Mouse (Mus musculus) MEL (cell line): Measurements from ENCODE around the gene Desi1. TPM values are rescaled to one million over a fixed set of nuclear protein-coding genes. Genes with fewer than 3 reads are reported as not detected.

ENCODE experiments used
- DNase-seq: peaks from one replicate; pipeline ENCODE4 v3.0.0; 2011; ENCODE audit warnings: low read depth, low spot score
- H3K27ac ChIP-seq: 2 replicates; pipeline ENCODE4 v1.5.1; 2012; ENCODE audit warnings: low read depth, mild to moderate bottlenecking, control low read depth, low read length, moderate library complexity; ENCODE audit not compliant: control insufficient read depth
- H3K27me3 ChIP-seq, 2 experiments: fragments of 150-350 bp in 1 of 2; sonication (generic) in 1 of 2; 2 replicates each; pipeline ENCODE4 v1.6.1; 2012; ENCODE audit warnings: low read length in 2 of 2, mild to moderate bottlenecking in 2 of 2, improper control_type of control experiment in 1 of 2, moderate library complexity in 1 of 2; ENCODE audit not compliant: insufficient read depth in 2 of 2, control insufficient read depth in 1 of 2
- H3K36me3 ChIP-seq, 2 experiments: 2 replicates each; pipeline ENCODE4 v1.6.1; 2012 to 2014; ENCODE audit warnings: low read length in 2 of 2, improper control_type of control experiment in 1 of 2, inconsistent platforms in 1 of 2, mild to moderate bottlenecking in 1 of 2; ENCODE audit not compliant: insufficient read depth in 2 of 2, control insufficient read depth in 1 of 2
- H3K4me1 ChIP-seq, 2 experiments: fragments of 150-350 bp in 1 of 2; sonication (generic) in 1 of 2; 2 replicates each; pipeline ENCODE4 v1.6.1; 2012; ENCODE audit warnings: low read length in 2 of 2, improper control_type of control experiment in 1 of 2, mild to moderate bottlenecking in 1 of 2; ENCODE audit not compliant: insufficient read depth in 2 of 2, control insufficient read depth in 1 of 2
- H3K4me3 ChIP-seq, 2 experiments: fragments of 150-350 bp in 1 of 2; sonication (generic) in 1 of 2; 2 replicates each; pipeline ENCODE4 v1.5.1; 2012; ENCODE audit warnings: low read depth in 2 of 2, low read length in 2 of 2, mild to moderate bottlenecking in 2 of 2, moderate library complexity in 2 of 2, control low read depth in 1 of 2, improper control_type of control experiment in 1 of 2; ENCODE audit not compliant: control insufficient read depth in 1 of 2, insufficient read depth in 1 of 2
- H3K79me2 ChIP-seq: 2 replicates; pipeline ENCODE4 v1.6.1; 2012; ENCODE audit warnings: mild to moderate bottlenecking, low read length, moderate library complexity; ENCODE audit not compliant: control insufficient read depth, poor library complexity, insufficient read depth
- H3K9ac ChIP-seq: 2 replicates; pipeline ENCODE4 v1.6.1; 2012; ENCODE audit warnings: low read depth, mild to moderate bottlenecking, control low read depth, low read length, moderate library complexity; ENCODE audit not compliant: control insufficient read depth, poor library complexity, severe bottlenecking
- H3K9me3 ChIP-seq: fragments of 150-350 bp; sonication (generic); replicated peaks from 2 replicates; pipeline ENCODE4 v1.6.1; 2012; ENCODE audit warnings: mild to moderate bottlenecking, low read length, improper control_type of control experiment, moderate library complexity; ENCODE audit not compliant: insufficient read depth
- ELF1 ChIP-seq: IDR thresholded peaks from 2 replicates; pipeline ENCODE4 v1.6.1; 2014; ENCODE audit warnings: low read depth, mild to moderate bottlenecking, inconsistent platforms, low read length, improper control_type of control experiment, moderate library complexity
- EP300 ChIP-seq, 2 experiments: IDR thresholded peaks; 2 replicates each; pipeline ENCODE4 v1.6.1; 2011; ENCODE audit warnings: improper control_type of control experiment in 2 of 2, low read length in 2 of 2, low read depth in 1 of 2, mild to moderate bottlenecking in 1 of 2
- ETS1 ChIP-seq: IDR thresholded peaks from 2 replicates; pipeline ENCODE4 v1.6.1; 2012; ENCODE audit warnings: low read depth, mild to moderate bottlenecking, inconsistent platforms, low read length, improper control_type of control experiment, moderate library complexity
- GABPA ChIP-seq: IDR thresholded peaks from 2 replicates; pipeline ENCODE4 v1.6.1; 2012; ENCODE audit warnings: low read depth, mild to moderate bottlenecking, inconsistent platforms, low read length, improper control_type of control experiment, moderate library complexity
- HCFC1 ChIP-seq: IDR thresholded peaks from 2 replicates; pipeline ENCODE4 v1.6.1; 2012; ENCODE audit warnings: low read depth, mild to moderate bottlenecking, inconsistent platforms, low read length, improper control_type of control experiment, moderate library complexity
- KAT2A ChIP-seq: conservative IDR thresholded peaks from 2 replicates; pipeline ENCODE4 v1.6.1; 2012; ENCODE audit warnings: low read depth, low read length, improper control_type of control experiment, inconsistent platforms
- MAFK ChIP-seq: IDR thresholded peaks from 2 replicates; pipeline ENCODE4 v1.6.1; 2011; ENCODE audit warnings: low read depth, mild to moderate bottlenecking, low read length, improper control_type of control experiment, borderline replicate concordance
- MYB ChIP-seq: IDR thresholded peaks from 2 replicates; pipeline ENCODE4 v1.6.1; 2011; ENCODE audit warnings: mild to moderate bottlenecking, low read depth, low read length, improper control_type of control experiment
- NELFE ChIP-seq: IDR thresholded peaks from 2 replicates; pipeline ENCODE4 v1.6.1; 2011; ENCODE audit warnings: low read depth, low read length, improper control_type of control experiment
- RAD21 ChIP-seq: IDR thresholded peaks from 2 replicates; pipeline ENCODE4 v1.6.1; 2011; ENCODE audit warnings: mild to moderate bottlenecking, low read depth, low read length, improper control_type of control experiment
- SMC3 ChIP-seq: IDR thresholded peaks from 2 replicates; pipeline ENCODE4 v1.6.1; 2011; ENCODE audit warnings: low read depth, low read length, improper control_type of control experiment
- TAL1 ChIP-seq: IDR thresholded peaks from 2 replicates; pipeline ENCODE4 v1.6.1; 2012; ENCODE audit warnings: mild to moderate bottlenecking, inconsistent platforms, low read length, moderate library complexity, mixed read lengths
- UBTF ChIP-seq: IDR thresholded peaks from 2 replicates; pipeline ENCODE4 v1.6.1; 2012; ENCODE audit warnings: low read depth, mild to moderate bottlenecking, inconsistent platforms, low read length, improper control_type of control experiment, moderate library complexity, borderline replicate concordance; ENCODE audit not compliant: insufficient read depth
- ZKSCAN1 ChIP-seq: IDR thresholded peaks from 2 replicates; pipeline ENCODE4 v1.6.1; 2012; ENCODE audit warnings: low read depth, mild to moderate bottlenecking, inconsistent platforms, low read length, improper control_type of control experiment, moderate library complexity
- ZNF384 ChIP-seq: IDR thresholded peaks from 2 replicates; pipeline ENCODE4 v1.6.1; 2012; ENCODE audit warnings: low read depth, mild to moderate bottlenecking, inconsistent platforms, low read length, improper control_type of control experiment
- polyA plus RNA-seq, 2 experiments: library from polyadenylated mRNA; stranded (reverse) in 1 of 2; unstranded in 1 of 2; fragments of >175 nt in 1 of 2; fragments of >200 nt in 1 of 2; gene quantifications; 2 replicates each; pipeline versions ENCODE4 v1.2.1 to v1.2.4; 2012; ENCODE audit warnings: low replicate concordance in 2 of 2, low read depth in 1 of 2; ENCODE audit not compliant: insufficient read length in 2 of 2, insufficient read depth in 1 of 2, missing spikeins in 1 of 2
- total RNA-seq: library from RNA; depleted of rRNA; stranded (reverse); fragments of 300-350 nt; gene quantifications from 2 replicates; pipeline ENCODE4 v1.2.3, GENCODE M21; 2012

Gene Desi1
- total and polyA plus RNA-seq, 3 experiments: 26.3 to 116 TPM; not detected in 1

DNA sequence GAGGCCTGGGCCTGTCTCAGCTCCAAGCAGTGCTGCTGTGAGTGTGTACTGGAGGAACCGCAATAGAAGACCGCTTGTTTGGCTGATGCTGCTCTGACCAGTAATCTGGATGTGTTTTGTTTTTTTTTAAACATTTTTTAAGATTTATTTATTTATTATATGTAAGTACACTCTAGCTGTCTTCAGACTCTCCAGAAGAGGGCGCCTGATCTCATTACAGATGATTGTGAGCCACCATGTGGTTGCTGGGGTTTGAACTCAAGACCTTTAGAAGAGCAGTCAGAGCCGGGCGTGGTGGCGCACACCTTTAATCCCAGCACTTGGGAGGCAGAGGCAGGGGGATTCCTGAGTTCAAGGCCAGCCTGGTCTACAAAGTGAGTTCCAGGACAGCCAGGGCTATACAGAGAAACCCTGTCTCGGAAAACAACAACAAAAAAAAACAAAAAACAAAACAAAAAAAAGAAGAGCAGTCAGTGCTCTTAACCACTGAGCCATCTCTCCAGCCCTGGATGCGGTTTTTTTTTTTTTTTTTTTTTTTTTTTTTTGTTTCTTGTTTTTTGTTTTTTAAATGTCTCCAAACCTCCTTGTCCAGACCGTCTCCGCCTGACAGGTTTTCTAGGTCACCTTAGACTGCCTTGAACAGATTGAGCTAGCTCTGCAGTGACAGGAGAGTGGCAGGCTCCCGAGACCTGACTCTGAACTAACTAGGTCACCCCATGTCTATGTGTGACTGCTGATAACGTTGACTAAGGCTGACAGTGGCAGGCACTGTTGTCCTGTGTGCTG lies 2.4 kb upstream of the Desi1 start:
- DNase-seq: peak; percentile 16
- peaks cover 0 to 20% of the 10 kb centered on the region in 2 experiments; a peak in 2 of 4 replicates for H3K36me3 ChIP-seq
- no peak overlapping the region for H3K27ac ChIP-seq

DNA sequence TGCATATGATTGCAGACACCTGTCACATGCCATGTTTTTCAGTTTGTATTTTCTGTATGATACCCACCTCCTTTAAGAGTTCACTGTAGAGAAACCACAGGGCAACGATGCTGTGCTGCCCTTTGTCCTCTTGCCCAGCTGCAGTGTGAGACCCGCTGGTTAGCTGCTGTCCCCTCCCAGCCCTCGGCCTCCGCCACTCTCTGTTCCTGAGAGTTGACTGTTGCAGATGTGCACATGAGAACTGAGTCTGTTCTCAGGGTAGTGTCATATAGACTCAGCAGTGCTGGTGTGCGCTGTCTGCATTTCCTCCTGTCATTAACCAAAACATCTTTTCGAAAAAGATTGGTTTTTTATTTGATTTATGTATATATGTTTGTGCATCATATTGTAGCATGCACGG lies 1.3 kb downstream of the Desi1 start:
- H3K9me3 ChIP-seq: no peaks in the 10 kb centered on the region
- H3K4me3 ChIP-seq: no peak overlapping the region
- TF ChIP-seq KAT2A: no peak
- no peak for TF ChIP-seq MYB
- TF ChIP-seq GABPA: no peak
- no peak for TF ChIP-seq NELFE
- TF ChIP-seq UBTF: no peak
- no peak for TF ChIP-seq TAL1
- no peak for TF ChIP-seq ETS1
- no peak for TF ChIP-seq HCFC1
- TF ChIP-seq SMC3: no peak
- TF ChIP-seq MAFK: no peak
- no peak for TF ChIP-seq ZKSCAN1
- TF ChIP-seq ELF1: no peak
- no peak for TF ChIP-seq EP300 (IDR thresholded peaks at IDR 0.05; ENCODE audit: low read depth in 1 of 2, low read length in 2 of 2)
- H3K9ac ChIP-seq: no peak overlapping the region
- no peaks in the 10 kb centered on the region for H3K4me1 ChIP-seq
- no peaks in the 10 kb centered on the region for H3K79me2 ChIP-seq
- no peak for DNase-seq
- H3K27me3 ChIP-seq: no peaks in the 10 kb centered on the region
- H3K27ac ChIP-seq: no peak overlapping the region
- peaks cover 0 to 19% of the 10 kb centered on the region in 2 experiments; a peak in 2 of 4 replicates for H3K36me3 ChIP-seq

More for the DNA sequence above, 2.4 kb upstream of the Desi1 start:
- Histone ChIP-seq H3K27me3 (no peaks in the 10 kb centered on the region), H3K4me1 (no peaks in the 10 kb centered on the region), H3K4me3 (no peak overlapping the region), H3K79me2 (no peaks in the 10 kb centered on the region), H3K9me3 (no peaks in the 10 kb centered on the region), H3K9ac (no peak overlapping the region)
- TF ChIP-seq ZNF384: peak; percentile 55; the same call in 1 of the 2 replicates
- TF ChIP-seq RAD21: no peak
